Mouse (Mus musculus) olfactory bulb, adult 2 months (tissue): ENCODE results near the gene Nrbp1. TPM values are rescaled to one million over a fixed set of nuclear protein-coding genes. Genes with fewer than 3 reads are reported as not detected.

Experiments
- H3K27ac ChIP-seq: fragments of 200-500 bp; 2 replicates; pipeline ENCODE4 v1.5.1; 2012; ENCODE audit warnings: low read depth, low read length; ENCODE audit not compliant: insufficient read depth
- H3K4me1 ChIP-seq: fragments of 200-500 bp; 2 replicates; pipeline ENCODE4 v1.6.1; 2012; ENCODE audit warnings: low read length; ENCODE audit not compliant: control insufficient read depth, insufficient read depth
- H3K4me3 ChIP-seq: fragments of 200-500 bp; 2 replicates; pipeline ENCODE4 v1.5.1; 2012; ENCODE audit warnings: mild to moderate bottlenecking, low read depth, low read length, moderate library complexity; ENCODE audit not compliant: insufficient read depth
- CTCF ChIP-seq: fragments of 200-500 bp; IDR thresholded peaks from 2 replicates; pipeline ENCODE4 v1.5.1; 2012; ENCODE audit warnings: low read depth, mild to moderate bottlenecking, low read length, moderate library complexity; ENCODE audit not compliant: insufficient read depth
- POLR2A ChIP-seq: fragments of 200-500 bp; IDR thresholded peaks from 2 replicates; pipeline ENCODE4 v1.6.1; 2012; ENCODE audit warnings: mild to moderate bottlenecking, low read depth, low read length, moderate library complexity; ENCODE audit not compliant: insufficient read depth
- WGBS: fragments of 180-500 bp; shearing (Covaris S2); methylation state at CpG from one replicate; pipeline ENCODE4 v1.1.7; 2018; 5-methylcytosine and 5-hydroxymethylcytosine counted together
- polyA plus RNA-seq: library from polyadenylated mRNA; stranded (reverse); fragments of >200 nt; gene quantifications from 2 replicates; pipeline ENCODE4 v1.2.4, GENCODE M21; 2012; ENCODE audit warnings: low replicate concordance; ENCODE audit not compliant: missing spikeins, insufficient read depth, insufficient read length

Gene Nrbp1
- 272 TPM in 1 of 2 replicates, not detected in the other for polyA plus RNA-seq

DNA sequence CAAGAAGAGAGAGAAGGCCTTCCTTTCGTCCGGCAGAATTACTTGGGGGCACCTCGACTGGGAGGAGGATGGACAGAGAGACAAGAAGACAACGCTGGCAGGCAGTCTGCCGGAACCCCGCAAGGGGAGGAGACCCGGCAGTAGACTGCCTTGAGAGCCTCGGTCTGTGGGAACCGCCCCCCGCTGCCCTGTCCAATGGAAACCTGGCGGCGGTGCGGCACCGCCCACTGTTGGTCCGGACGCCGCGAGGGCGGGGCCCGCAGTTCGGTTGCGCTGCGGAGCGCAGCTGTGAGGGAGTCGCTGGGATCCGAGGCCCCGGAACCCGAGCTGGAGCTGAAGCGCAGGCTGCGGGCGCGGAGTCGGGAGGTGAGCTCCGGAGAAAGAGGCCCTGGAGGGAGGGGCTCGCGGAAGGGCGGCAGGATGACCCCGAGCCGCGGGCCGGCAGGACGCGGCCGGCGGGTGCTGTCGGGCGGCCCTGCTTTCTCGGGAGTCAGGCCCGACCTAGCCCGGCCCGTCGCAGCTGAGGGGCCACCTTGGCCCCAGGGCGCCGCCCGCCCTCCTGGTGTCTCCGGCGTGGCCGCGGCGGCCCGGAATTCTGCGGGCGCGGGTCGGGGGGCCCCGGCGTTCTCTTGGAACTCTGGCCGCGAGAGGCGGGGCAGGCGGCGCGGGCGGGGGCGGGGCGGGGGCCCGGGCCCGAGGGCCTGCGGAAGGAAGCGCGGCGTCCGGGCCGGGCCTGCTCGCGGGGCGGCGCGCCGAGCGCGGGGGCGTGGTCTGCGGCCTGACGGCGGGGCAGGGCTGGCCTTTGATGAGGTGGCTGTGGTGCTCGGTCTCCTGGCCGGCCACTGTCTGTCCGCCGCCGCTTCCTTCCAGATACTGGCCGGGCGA lies at the start of gene Nrbp1, which contains the start of gene Gm9970:
Gene Nrbp1, plus strand, starts transcription at position 228 of the 885 bp plus-strand sequence.
Gene Gm9970, minus strand, starts transcription at position 596 of the 885 bp plus-strand sequence.
- H3K4me1 ChIP-seq: no peaks in the 10 kb centered on the region
- peak within 1 kb of the TSS; percentile 71 for H3K4me3 ChIP-seq
- peak within 1 kb of the TSS; percentile 83 for H3K27ac ChIP-seq
- TF ChIP-seq CTCF (no peak), POLR2A (peak; percentile 95)
- under 1% methylated on average over 98 of the region's 103 CpGs for WGBS

DNA sequence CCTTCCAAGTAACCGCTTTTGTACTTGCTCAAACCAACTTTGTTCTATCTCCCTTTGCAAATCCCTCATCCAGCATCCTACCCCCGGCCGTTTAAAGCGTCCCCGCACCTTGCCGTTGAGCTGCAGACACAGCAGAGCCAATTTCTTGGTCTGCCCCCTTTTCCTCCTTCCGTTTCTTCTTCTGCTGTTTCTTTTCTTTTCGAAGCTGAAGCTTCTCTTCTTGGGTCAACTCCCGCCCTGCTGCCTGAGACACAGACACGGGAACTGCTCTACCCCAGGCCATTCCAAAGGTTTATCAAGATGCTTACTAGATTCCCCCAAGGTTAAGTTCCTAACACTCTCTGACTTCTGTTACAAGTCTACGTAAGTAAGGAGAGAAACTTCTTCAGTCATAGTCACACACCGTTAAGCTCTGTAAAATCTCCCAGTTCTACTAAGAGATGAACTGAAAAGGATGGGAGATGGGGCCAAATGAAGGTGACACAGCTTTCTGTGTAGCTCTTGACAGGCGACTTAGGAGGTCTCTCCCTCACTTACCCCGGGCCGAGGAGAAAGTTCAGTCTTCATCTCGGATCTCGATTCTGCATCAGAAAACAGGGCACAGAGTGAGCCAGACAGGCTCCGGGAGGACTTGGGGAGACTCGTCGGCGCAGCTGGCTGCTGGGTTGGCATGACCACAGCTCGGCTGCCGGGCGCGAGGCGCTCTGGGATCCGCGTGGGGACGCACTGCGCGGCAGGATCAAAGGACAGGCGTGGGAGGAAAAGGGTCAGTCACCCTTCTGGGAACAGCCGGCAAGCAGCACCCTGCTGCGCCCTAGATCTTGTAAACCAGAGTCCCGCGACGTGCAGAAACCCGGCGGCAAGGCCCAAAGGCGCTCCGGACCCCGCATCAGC lies 48.4 kb upstream of the Nrbp1 start:
- H3K4me3 ChIP-seq: peak overlapping the region; percentile 91
- H3K27ac ChIP-seq: peak overlapping the region; percentile 66
- H3K4me1 ChIP-seq: peaks cover 7% of the 10 kb centered on the region
- no peak for TF ChIP-seq POLR2A
- TF ChIP-seq CTCF: no peak
- 11% methylated on average over 42 of the region's 42 CpGs for WGBS

DNA sequence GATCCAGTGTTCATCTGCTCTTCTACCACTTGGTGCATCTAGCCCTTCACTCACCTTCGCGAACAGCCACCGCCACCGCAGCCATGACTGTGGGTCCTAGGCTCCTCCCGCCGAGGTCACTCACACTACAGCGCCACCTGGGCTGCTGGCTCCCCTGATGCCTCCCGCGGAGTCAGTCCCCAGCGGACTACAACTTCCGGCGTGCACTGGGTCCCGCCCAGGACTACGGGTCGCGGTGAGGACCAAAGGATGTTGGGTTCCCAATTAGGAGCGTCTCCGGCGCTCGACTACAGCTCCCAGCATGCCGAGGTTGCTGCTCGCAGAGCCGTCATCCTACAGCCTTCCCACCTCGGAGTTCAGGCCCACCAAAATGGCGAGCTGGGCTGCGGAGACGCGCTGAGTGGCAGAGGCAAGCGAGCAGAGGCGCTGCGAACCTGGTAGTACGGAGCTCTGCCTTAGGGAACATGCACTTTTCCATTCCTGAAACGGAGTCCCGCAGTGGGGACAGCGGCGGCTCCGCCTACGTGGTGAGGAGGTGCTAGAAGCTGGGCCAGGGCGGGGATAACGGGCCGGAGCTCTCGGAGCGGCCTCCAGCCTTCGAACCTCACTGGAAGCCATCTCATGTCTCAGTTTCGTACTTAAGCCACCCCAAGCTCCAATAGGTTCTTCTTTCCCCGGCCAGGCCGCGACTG lies 47.6 kb upstream of the Nrbp1 start, which contains the start of the genes Snx17 and Eif2b4:
Gene Snx17, plus strand, starts transcription at position 289 of the 692 bp plus-strand sequence.
Gene Eif2b4, minus strand, starts transcription at position 492 of the 692 bp plus-strand sequence.
- peak within 1 kb of the TSS; percentile 82 for H3K27ac ChIP-seq
- WGBS: under 1% methylated on average over 48 of the region's 48 CpGs
- peaks cover 7% of the 10 kb centered on the region for H3K4me1 ChIP-seq
- H3K4me3 ChIP-seq: peak within 1 kb of the TSS; percentile 91
- no peak for TF ChIP-seq CTCF
- TF ChIP-seq POLR2A: peak; percentile 25

DNA sequence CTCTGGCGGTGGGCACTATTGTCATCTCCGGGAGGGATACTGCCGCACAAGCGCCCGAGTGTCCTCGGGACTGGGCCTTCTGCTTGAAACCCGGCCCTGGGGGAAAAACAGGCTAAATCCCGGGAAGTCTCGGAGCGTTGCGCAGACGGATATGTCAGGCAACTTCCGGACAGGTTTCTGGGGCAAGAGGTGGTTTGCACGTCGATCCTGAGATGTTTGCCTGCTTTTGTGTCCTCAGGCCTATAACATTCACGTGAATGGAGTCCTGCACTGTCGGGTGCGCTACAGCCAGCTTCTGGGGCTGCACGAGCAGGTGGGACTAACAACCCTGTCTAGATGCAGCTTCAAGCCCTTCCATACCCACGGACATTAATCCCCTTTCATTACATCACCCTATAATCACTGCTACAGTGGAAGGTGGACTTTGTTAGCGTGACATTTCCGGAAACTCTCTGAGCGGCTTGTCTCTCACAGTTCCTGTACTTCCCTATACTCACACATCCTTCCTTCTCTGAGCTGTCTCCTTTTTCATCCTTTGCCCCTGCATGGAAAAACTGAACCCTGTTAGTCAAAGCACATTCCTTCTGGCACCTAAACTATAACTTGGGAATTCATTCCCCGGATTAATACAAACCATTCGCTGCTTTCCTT lies 46.9 kb upstream of the Nrbp1 start:
- H3K4me3 ChIP-seq: peak overlapping the region; percentile 91
- WGBS: 10% methylated on average over 25 of the region's 25 CpGs
- peak overlapping the region; percentile 82 for H3K27ac ChIP-seq
- no peak for TF ChIP-seq CTCF
- no peak for TF ChIP-seq POLR2A
- peaks cover 7% of the 10 kb centered on the region for H3K4me1 ChIP-seq

DNA sequence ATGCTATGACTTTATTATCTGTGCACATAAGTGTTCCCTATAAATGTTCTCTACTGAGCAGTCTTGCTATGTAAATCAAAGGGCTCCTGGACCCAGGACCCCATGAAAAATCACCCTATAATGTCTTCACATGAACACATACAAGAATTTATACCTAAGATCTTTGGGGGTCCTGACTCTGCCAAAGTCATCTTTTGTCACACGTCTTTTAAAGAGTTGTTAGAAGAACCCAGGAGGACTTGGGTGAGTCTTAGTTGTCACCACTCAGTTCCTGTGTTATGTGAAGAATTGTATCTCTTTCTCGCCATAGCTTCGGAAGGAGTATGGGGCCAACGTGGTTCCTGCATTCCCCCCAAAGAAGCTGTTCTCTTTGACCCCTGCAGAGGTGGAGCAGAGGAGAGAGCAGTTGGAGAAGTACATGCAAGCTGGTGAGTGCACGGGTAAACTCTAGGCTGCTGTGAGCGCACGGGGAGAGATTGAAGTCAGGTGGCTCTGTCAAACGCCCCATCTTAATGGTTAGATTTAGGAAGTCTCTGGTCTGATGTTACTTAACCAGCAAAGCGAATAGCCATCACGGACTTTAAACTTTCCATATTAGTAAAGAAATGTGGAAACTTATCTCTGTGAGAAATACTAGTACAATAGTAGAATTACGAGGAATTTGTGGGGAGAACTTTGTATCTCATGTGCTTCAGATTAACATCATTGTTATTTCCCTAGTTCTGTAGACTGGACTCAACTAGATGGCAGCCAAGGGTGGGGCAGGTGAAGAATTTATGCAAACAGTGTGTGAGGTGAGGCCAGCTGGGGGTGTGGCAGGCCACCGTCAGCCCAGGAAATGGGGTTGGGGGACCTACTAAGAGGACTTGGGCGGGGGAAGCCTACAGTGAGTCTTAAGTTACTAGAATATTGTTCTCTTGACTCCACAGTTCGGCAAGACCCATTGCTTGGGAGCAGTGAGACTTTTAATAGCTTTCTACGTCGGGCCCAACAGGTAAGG lies 45.9 kb upstream of the Nrbp1 start:
- TF ChIP-seq CTCF (no peak), POLR2A (no peak)
- no peak overlapping the region for H3K27ac ChIP-seq
- peaks cover 7% of the 10 kb centered on the region for H3K4me1 ChIP-seq
- H3K4me3 ChIP-seq: no peak overlapping the region
- 90% methylated on average over 16 of the region's 16 CpGs for WGBS

DNA sequence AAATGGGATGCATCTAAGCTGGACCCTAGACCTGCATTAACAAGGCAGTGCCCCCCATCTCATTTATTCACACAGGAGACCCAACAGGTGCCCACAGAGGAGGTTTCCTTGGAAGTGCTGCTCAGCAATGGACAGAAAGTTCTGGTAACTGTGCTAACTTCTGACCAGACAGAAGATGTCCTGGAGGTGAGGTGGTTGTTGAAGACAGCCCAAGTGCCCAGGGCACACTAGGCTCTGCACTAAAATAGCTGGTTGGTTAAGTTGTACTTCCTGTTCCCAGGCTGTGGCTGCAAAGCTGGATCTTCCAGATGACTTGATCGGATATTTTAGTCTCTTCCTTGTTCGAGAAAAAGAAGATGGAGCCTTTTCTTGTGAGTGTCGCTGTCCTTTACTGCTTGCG lies 45.0 kb upstream of the Nrbp1 start:
- Histone ChIP-seq H3K4me1 (peaks cover 16% of the 10 kb centered on the region), H3K27ac (no peak overlapping the region), H3K4me3 (no peak overlapping the region)
- 89% methylated on average over 4 of the region's 4 CpGs for WGBS
- no peak for TF ChIP-seq POLR2A
- TF ChIP-seq CTCF: no peak

DNA sequence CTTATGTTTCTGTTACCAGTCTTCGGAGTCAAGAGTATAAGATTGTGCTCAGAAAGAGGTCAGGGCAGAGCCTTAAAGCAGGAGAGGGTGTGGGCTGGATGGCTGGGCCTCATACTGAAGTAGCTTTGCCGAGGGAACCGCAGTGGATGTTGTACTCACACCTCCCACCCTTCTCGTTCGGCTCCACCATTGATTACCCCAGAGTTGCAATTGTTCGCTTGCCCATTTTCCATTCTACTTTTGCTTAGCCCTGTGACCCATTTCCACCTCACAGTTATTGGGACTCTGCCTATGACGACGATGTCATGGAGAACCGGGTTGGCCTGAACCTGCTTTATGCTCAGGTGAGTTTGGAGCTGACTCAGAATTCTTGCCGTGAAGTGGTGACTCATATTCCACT lies 44.5 kb upstream of the Nrbp1 start:
- WGBS: 87% methylated on average over 10 of the region's 10 CpGs
- Histone ChIP-seq H3K4me1 (peaks cover 16% of the 10 kb centered on the region), H3K4me3 (no peak overlapping the region), H3K27ac (no peak overlapping the region)
- no peak for TF ChIP-seq POLR2A
- TF ChIP-seq CTCF: no peak
